Mouse (Mus musculus) ZHBTc4 (cell line): ENCODE data around the gene Oit3.
"Not testable (repeated sequence)": the region's sequence is repeated elsewhere in the genome, so short reads cannot be mapped to it uniquely, and the experiment has no call there.

Source experiments
- DNase-seq: peaks from one replicate; pipeline ENCODE4 v3.0.0-alpha.2; 2011; ENCODE audit warnings: low read depth, low spot score

Gene Oit3

GRCm38 (mm10) chr10:59429448-59430135 is 12.0 kb downstream of the Oit3 start:
- no peak for DNase-seq

- no peak for DNase-seq
Observed at GRCm38 (mm10) chr10:59426371-59426770, 15.2 kb downstream of the Oit3 start.

GRCm38 (mm10) chr10:59425369-59425768 is 16.2 kb downstream of the Oit3 start:
- DNase-seq, result no peak

GRCm38 (mm10) chr10:59424453-59424852 is 17.1 kb downstream of the Oit3 start:
- no peak for DNase-seq

GRCm38 (mm10) chr10:59419516-59419915 is 22.1 kb downstream of the Oit3 start:
- no peak for DNase-seq

GRCm38 (mm10) chr10:59416623-59417022 is 25.0 kb downstream of the Oit3 start:
- DNase-seq, result no peak

- DNase-seq, result peak; percentile 54
Observed at GRCm38 (mm10) chr10:59413711-59414110, 27.9 kb downstream of the Oit3 start.

- peak; percentile 44 for DNase-seq
Observed at GRCm38 (mm10) chr10:59410264-59410663, 31.3 kb downstream of the Oit3 start.

GRCm38 (mm10) chr10:59408499-59408898 is 33.1 kb downstream of the Oit3 start:
- no peak for DNase-seq

GRCm38 (mm10) chr10:59403793-59404149 is 37.8 kb downstream of the Oit3 start:
- DNase-seq, result no peak

GRCm38 (mm10) chr10:59402899-59403792 is 38.4 kb downstream of the Oit3 start, which contains the start of gene Pla2g12b:
Gene Pla2g12b, plus strand, starts transcription at chr10:59403660.
- no peak for DNase-seq

GRCm38 (mm10) chr10:59395461-59395860 is 46.1 kb downstream of the Oit3 start, which contains the start of gene Gm10273:
Gene Gm10273, plus strand, starts transcription at chr10:59395632.
- not testable (repeated sequence) for DNase-seq

GRCm38 (mm10) chr10:59391907-59392306 is 49.7 kb downstream of the Oit3 start:
- DNase-seq, result no peak

- DNase-seq, result no peak
Observed at GRCm38 (mm10) chr10:59389652-59390051, 51.9 kb downstream of the Oit3 start.

- no peak for DNase-seq
Observed at GRCm38 (mm10) chr10:59386951-59387350, 54.6 kb downstream of the Oit3 start.

- DNase-seq, result not testable (repeated sequence)
Observed at GRCm38 (mm10) chr10:59381563-59381962, 60.0 kb downstream of the Oit3 start.

- DNase-seq, result no peak
Observed at GRCm38 (mm10) chr10:59380411-59380821, 61.2 kb downstream of the Oit3 start.

GRCm38 (mm10) chr10:59379927-59380326 is 61.7 kb downstream of the Oit3 start:
- no peak for DNase-seq

GRCm38 (mm10) chr10:59378728-59379127 is 62.9 kb downstream of the Oit3 start:
- peak; percentile 33 for DNase-seq

- DNase-seq, result no peak
Observed at GRCm38 (mm10) chr10:59377906-59378305, 63.7 kb downstream of the Oit3 start.
